33 mouse cellular contexts compared by ENCODE assay signal in genomic region chr15:99603216-99603615, GRCm38 (mm10). TPM values are rescaled to one million over a fixed set of nuclear protein-coding genes. Genes with fewer than 3 reads are reported as not detected.
DNase-seq lines count a peak whose midpoint lies in the region; ATAC-seq lines count a peak whose summit lies in the region.
"Had no signal": no experiment of that assay in that cellular context is flagged by ENCODE, and none has a peak within 500 bp of the region (broad histone marks: within the 10 kb centered on the region; RNA-seq: fewer than 3 reads in every experiment).

No protein-coding gene starts in this region.

- no peak overlapping the region for H3K4me2 ChIP-seq in embryonic facial prominence, embryonic 13.5 days
- H3K4me2 ChIP-seq in hindbrain, embryonic 12.5 days (replicated peaks): no peak overlapping the region
- no peak overlapping the region for H3K4me2 ChIP-seq in hindbrain, embryonic 16.5 days (ENCODE audit: low read length)
- peak overlapping the region; percentile 12; the same call in 1 of the 2 replicates for H3K4me2 ChIP-seq in neural tube, embryonic 12.5 days (replicated peaks)
- H3K4me2 ChIP-seq in neural tube, embryonic 15.5 days: no peak overlapping the region
- no peak overlapping the region for H3K4me2 ChIP-seq in neural tube, embryonic 14.5 days (ENCODE audit: low read depth, low read length)
- H3K4me2 ChIP-seq: midbrain, embryonic 13.5 days had no signal

- no peaks in the 10 kb centered on the region for H3K36me3 ChIP-seq in embryonic facial prominence, embryonic 13.5 days
- no peaks in the 10 kb centered on the region for H3K36me3 ChIP-seq in embryonic facial prominence, embryonic 10.5 days (replicated peaks)
- no peaks in the 10 kb centered on the region for H3K36me3 ChIP-seq in hindbrain, embryonic 12.5 days
- H3K36me3 ChIP-seq in hindbrain, embryonic 16.5 days (ENCODE audit: control insufficient read depth, insufficient read depth, low read length): no peaks in the 10 kb centered on the region
- no peaks in the 10 kb centered on the region for H3K36me3 ChIP-seq in neural tube, embryonic 12.5 days
- no peaks in the 10 kb centered on the region for H3K36me3 ChIP-seq in neural tube, embryonic 15.5 days
- H3K36me3 ChIP-seq in neural tube, embryonic 14.5 days (ENCODE audit: control insufficient read depth, insufficient read depth, low read length): no peaks in the 10 kb centered on the region
- H3K36me3 ChIP-seq: midbrain, embryonic 13.5 days had no signal

- H3K9ac ChIP-seq in embryonic facial prominence, embryonic 13.5 days: 0 out of 2 replicates have a peak overlapping the region, but pooled peaks have one; percentile 12
- no peak overlapping the region for H3K9ac ChIP-seq in hindbrain, embryonic 12.5 days
- no peak overlapping the region for H3K9ac ChIP-seq in hindbrain, embryonic 16.5 days (ENCODE audit: low read depth, low read length)
- H3K9ac ChIP-seq in neural tube, embryonic 12.5 days: no peak overlapping the region
- H3K9ac ChIP-seq in neural tube, embryonic 15.5 days (replicated peaks): no peak overlapping the region
- no peak overlapping the region for H3K9ac ChIP-seq in neural tube, embryonic 14.5 days (replicated peaks; ENCODE audit: low read depth, low read length)
- H3K9ac ChIP-seq: liver, embryonic 14.5 days; midbrain, embryonic 13.5 days had no signal

- no peak for DNase-seq in embryonic facial prominence, embryonic 10.5 days (ENCODE audit: low spot score)
- no peak for DNase-seq in layer of hippocampus, postnatal 14 days (ENCODE audit: low spot score in 2 of 2)
- DNase-seq: adrenal gland, postnatal 10 days; gastrocnemius, adult 2 months; gastrocnemius, postnatal 36 days; heart, adult 18-20 months; kidney, adult 9 months; kidney, postnatal 14 days; layer of hippocampus, adult 9-11 months; lung, adult 2 months; lung, postnatal 10 days; thymus, postnatal 14 days had no signal

- no peak for ATAC-seq in embryonic facial prominence, embryonic 13.5 days (ENCODE audit: insufficient number of reproducible peaks, insufficient read depth, low FRiP score, low TSS enrichment, low read depth)
- no peak for ATAC-seq in hindbrain, embryonic 12.5 days (ENCODE audit: low FRiP score)
- ATAC-seq in hindbrain, embryonic 16.5 days: no peak
- ATAC-seq in neural tube, embryonic 12.5 days (ENCODE audit: low FRiP score, low read depth): no peak
- no peak for ATAC-seq in neural tube, embryonic 15.5 days (ENCODE audit: low FRiP score)
- ATAC-seq in neural tube, embryonic 14.5 days (ENCODE audit: low read depth): no peak
- ATAC-seq: forebrain, embryonic 14.5 days; intestine, embryonic 16.5 days; midbrain, embryonic 13.5 days; Patski had no signal

- no peak overlapping the region; the same call in 1 of the 2 replicates for H3K27ac ChIP-seq in embryonic facial prominence, embryonic 13.5 days
- H3K27ac ChIP-seq in embryonic facial prominence, embryonic 10.5 days (replicated peaks): no peak overlapping the region
- H3K27ac ChIP-seq in hindbrain, embryonic 12.5 days: 0 out of 2 replicates have a peak overlapping the region, but pooled peaks have one; percentile 57
- H3K27ac ChIP-seq in hindbrain, embryonic 16.5 days (ENCODE audit: low read depth, low read length): no peak overlapping the region
- H3K27ac ChIP-seq in neural tube, embryonic 12.5 days: no peak overlapping the region
- H3K27ac ChIP-seq in neural tube, embryonic 15.5 days (replicated peaks): no peak overlapping the region
- peak overlapping the region; percentile 53 for H3K27ac ChIP-seq in neural tube, embryonic 14.5 days (ENCODE audit: low read depth, low read length)
- H3K27ac ChIP-seq: gastrocnemius, adult 2 months; liver, embryonic 14.5 days; macrophage had no signal

- 59% methylated on average over 7 of the region's 7 CpGs for WGBS in embryonic facial prominence, embryonic 13.5 days
- 76% methylated on average over 7 of the region's 7 CpGs for WGBS in embryonic facial prominence, embryonic 10.5 days
- 82% methylated on average over 7 of the region's 7 CpGs for WGBS in hindbrain, embryonic 12.5 days
- WGBS in hindbrain, embryonic 16.5 days: 81% methylated on average over 7 of the region's 7 CpGs
- WGBS in neural tube, embryonic 12.5 days: 87% methylated on average over 7 of the region's 7 CpGs
- 89% methylated on average over 7 of the region's 7 CpGs for WGBS in neural tube, embryonic 15.5 days
- 89% methylated on average over 7 of the region's 7 CpGs for WGBS in neural tube, embryonic 14.5 days

- H3K27me3 ChIP-seq in embryonic facial prominence, embryonic 13.5 days: peaks cover 87% of the 10 kb centered on the region
- peaks cover 92% of the 10 kb centered on the region for H3K27me3 ChIP-seq in embryonic facial prominence, embryonic 10.5 days (replicated peaks; ENCODE audit: low read depth, poor library complexity, severe bottlenecking)
- peaks cover 19% of the 10 kb centered on the region for H3K27me3 ChIP-seq in hindbrain, embryonic 12.5 days
- H3K27me3 ChIP-seq in hindbrain, embryonic 16.5 days (replicated peaks; ENCODE audit: control insufficient read depth, insufficient read depth, low read length): no peaks in the 10 kb centered on the region
- no peaks in the 10 kb centered on the region for H3K27me3 ChIP-seq in neural tube, embryonic 12.5 days (replicated peaks)
- H3K27me3 ChIP-seq in neural tube, embryonic 15.5 days (replicated peaks): no peaks in the 10 kb centered on the region
- no peaks in the 10 kb centered on the region; the same call in 1 of the 2 replicates for H3K27me3 ChIP-seq in neural tube, embryonic 14.5 days (ENCODE audit: control insufficient read depth, insufficient read depth, low read length)
- H3K27me3 ChIP-seq: Patski had no signal

- peaks cover 29% of the 10 kb centered on the region for H3K4me1 ChIP-seq in embryonic facial prominence, embryonic 13.5 days
- peaks cover 79% of the 10 kb centered on the region for H3K4me1 ChIP-seq in embryonic facial prominence, embryonic 10.5 days
- H3K4me1 ChIP-seq in hindbrain, embryonic 12.5 days: peaks cover 72% of the 10 kb centered on the region
- peaks cover 30% of the 10 kb centered on the region for H3K4me1 ChIP-seq in hindbrain, embryonic 16.5 days (ENCODE audit: control insufficient read depth, insufficient read depth, low read depth, low read length)
- peaks cover 59% of the 10 kb centered on the region for H3K4me1 ChIP-seq in neural tube, embryonic 12.5 days
- peaks cover 60% of the 10 kb centered on the region for H3K4me1 ChIP-seq in neural tube, embryonic 15.5 days
- peaks cover 13% of the 10 kb centered on the region for H3K4me1 ChIP-seq in neural tube, embryonic 14.5 days (ENCODE audit: control insufficient read depth, insufficient read depth, low read length)

- no peak overlapping the region for H3K4me3 ChIP-seq in embryonic facial prominence, embryonic 13.5 days
- no peak overlapping the region for H3K4me3 ChIP-seq in embryonic facial prominence, embryonic 10.5 days
- no peak overlapping the region for H3K4me3 ChIP-seq in hindbrain, embryonic 12.5 days
- no peak overlapping the region for H3K4me3 ChIP-seq in hindbrain, embryonic 16.5 days (ENCODE audit: low read length)
- H3K4me3 ChIP-seq in neural tube, embryonic 12.5 days: no peak overlapping the region
- H3K4me3 ChIP-seq in neural tube, embryonic 15.5 days (replicated peaks): no peak overlapping the region
- H3K4me3 ChIP-seq in neural tube, embryonic 14.5 days (ENCODE audit: low read depth, low read length): no peak overlapping the region
- H3K4me3 ChIP-seq: gastrocnemius, adult 2 months; midbrain, embryonic 13.5 days had no signal

- no peaks in the 10 kb centered on the region for H3K9me3 ChIP-seq in embryonic facial prominence, embryonic 13.5 days
- no peaks in the 10 kb centered on the region for H3K9me3 ChIP-seq in embryonic facial prominence, embryonic 10.5 days
- H3K9me3 ChIP-seq in hindbrain, embryonic 12.5 days (replicated peaks): no peaks in the 10 kb centered on the region
- no peaks in the 10 kb centered on the region for H3K9me3 ChIP-seq in hindbrain, embryonic 16.5 days (ENCODE audit: control insufficient read depth, low read length)
- H3K9me3 ChIP-seq in neural tube, embryonic 12.5 days: no peaks in the 10 kb centered on the region
- H3K9me3 ChIP-seq in neural tube, embryonic 15.5 days (replicated peaks): no peaks in the 10 kb centered on the region
- H3K9me3 ChIP-seq in neural tube, embryonic 14.5 days (ENCODE audit: control insufficient read depth, low read length): no peaks in the 10 kb centered on the region
- H3K9me3 ChIP-seq: midbrain, embryonic 13.5 days had no signal

RNA-seq across cellular contexts. Expression of gene Aqp6, which starts 2.0 kb away (rescaled TPM):
- polyA plus RNA-seq in embryonic facial prominence, embryonic 13.5 days (2015; fragmentation: Nextera tagmentation; extraction: Ambion mirVana): not detected in 2 replicates
- 0.10 TPM in 1 of 2 replicates, not detected in the other for polyA plus RNA-seq in embryonic facial prominence, embryonic 10.5 days (2016; fragmentation: Nextera tagmentation; extraction: Ambion mirVana)
- polyA plus RNA-seq in hindbrain, embryonic 12.5 days (2016; fragmentation: Nextera tagmentation; extraction: Ambion mirVana): 1.3 and 2.8 TPM in 2 replicates
- 0.68 and 0.70 TPM in 2 replicates for polyA plus RNA-seq in hindbrain, embryonic 16.5 days (2015; fragmentation: Nextera tagmentation; extraction: Ambion mirVana)
- 0.60 and 1.1 TPM in 2 replicates for polyA plus RNA-seq in neural tube, embryonic 12.5 days (2016; fragmentation: Nextera tagmentation; extraction: Ambion mirVana)
- polyA plus RNA-seq in neural tube, embryonic 15.5 days (2015; fragmentation: Nextera tagmentation; extraction: Ambion mirVana): 0.64 and 0.72 TPM in 2 replicates
- polyA plus RNA-seq in neural tube, embryonic 14.5 days (2014; fragmentation: Nextera tagmentation; extraction: Ambion mirVana): 1.4 and 1.6 TPM in 2 replicates
- total RNA-seq in layer of hippocampus, postnatal 14 days (2021): under 1 TPM; 0.19 to 0.37 TPM
- total RNA-seq: adrenal gland, postnatal 10 days; gastrocnemius, adult 2 months; gastrocnemius, postnatal 36 days; heart, postnatal 25 days; megakaryocyte-erythroid progenitor cell, adult 5-6 weeks; MEL had no signal
- polyA plus RNA-seq: embryonic facial prominence, embryonic 11.5 days; heart, embryonic 14.5 days; intestine, embryonic 16.5 days; liver, embryonic 14.5 days; lung, adult 2 months; macrophage; Patski had no signal

RNA-seq across cellular contexts. Expression of gene Aqp5, which starts 12.6 kb away (rescaled TPM):
- 0.24 and 1.2 TPM in 2 replicates for polyA plus RNA-seq in embryonic facial prominence, embryonic 13.5 days (2015; fragmentation: Nextera tagmentation; extraction: Ambion mirVana)
- 0.10 TPM in 1 of 2 replicates, not detected in the other for polyA plus RNA-seq in embryonic facial prominence, embryonic 10.5 days (2016; fragmentation: Nextera tagmentation; extraction: Ambion mirVana)
- 2.4 and 2.7 TPM in 2 replicates for polyA plus RNA-seq in hindbrain, embryonic 12.5 days (2016; fragmentation: Nextera tagmentation; extraction: Ambion mirVana)
- 0.70 and 0.95 TPM in 2 replicates for polyA plus RNA-seq in hindbrain, embryonic 16.5 days (2015; fragmentation: Nextera tagmentation; extraction: Ambion mirVana)
- 2.3 and 2.9 TPM in 2 replicates for polyA plus RNA-seq in neural tube, embryonic 12.5 days (2016; fragmentation: Nextera tagmentation; extraction: Ambion mirVana)
- 1.00 and 3.7 TPM in 2 replicates for polyA plus RNA-seq in neural tube, embryonic 15.5 days (2015; fragmentation: Nextera tagmentation; extraction: Ambion mirVana)
- polyA plus RNA-seq in neural tube, embryonic 14.5 days (2014; fragmentation: Nextera tagmentation; extraction: Ambion mirVana): 1.4 and 2.1 TPM in 2 replicates
- not detected for total RNA-seq in layer of hippocampus, postnatal 14 days (2021)
- total RNA-seq: gastrocnemius, adult 2 months; gastrocnemius, postnatal 36 days; megakaryocyte-erythroid progenitor cell, adult 5-6 weeks; MEL had no signal
- polyA plus RNA-seq: embryonic facial prominence, embryonic 11.5 days; macrophage had no signal

RNA-seq across cellular contexts. Expression of gene Aqp2, which starts 24.4 kb away (rescaled TPM):
- polyA plus RNA-seq in embryonic facial prominence, embryonic 13.5 days (2015; fragmentation: Nextera tagmentation; extraction: Ambion mirVana): not detected in 2 replicates
- not detected in 2 replicates for polyA plus RNA-seq in embryonic facial prominence, embryonic 10.5 days (2016; fragmentation: Nextera tagmentation; extraction: Ambion mirVana)
- not detected in 2 replicates for polyA plus RNA-seq in hindbrain, embryonic 12.5 days (2016; fragmentation: Nextera tagmentation; extraction: Ambion mirVana)
- polyA plus RNA-seq in hindbrain, embryonic 16.5 days (2015; fragmentation: Nextera tagmentation; extraction: Ambion mirVana): 0.11 TPM in 1 of 2 replicates, not detected in the other
- polyA plus RNA-seq in neural tube, embryonic 12.5 days (2016; fragmentation: Nextera tagmentation; extraction: Ambion mirVana): not detected in 2 replicates
- polyA plus RNA-seq in neural tube, embryonic 15.5 days (2015; fragmentation: Nextera tagmentation; extraction: Ambion mirVana): not detected in 2 replicates
- not detected in 2 replicates for polyA plus RNA-seq in neural tube, embryonic 14.5 days (2014; fragmentation: Nextera tagmentation; extraction: Ambion mirVana)
- not detected for total RNA-seq in layer of hippocampus, postnatal 14 days (2021)
- total RNA-seq: gastrocnemius, adult 2 months; gastrocnemius, postnatal 36 days; heart, adult 18-20 months; heart, postnatal 25 days; left cerebral cortex, adult 18-20 months; left cerebral cortex, postnatal 25 days; megakaryocyte-erythroid progenitor cell, adult 5-6 weeks; MEL had no signal
- polyA plus RNA-seq: embryonic facial prominence, embryonic 11.5 days; forebrain, embryonic 14.5 days; heart, embryonic 14.5 days; intestine, embryonic 16.5 days; limb, embryonic 14.5 days; liver, embryonic 14.5 days; macrophage; midbrain, embryonic 13.5 days; Patski; urinary bladder, adult 2 months had no signal

RNA-seq across cellular contexts. Expression of gene Racgap1, which starts 48.2 kb away (rescaled TPM):
- 131 and 132 TPM in 2 replicates for polyA plus RNA-seq in embryonic facial prominence, embryonic 13.5 days (2015; fragmentation: Nextera tagmentation; extraction: Ambion mirVana)
- polyA plus RNA-seq in embryonic facial prominence, embryonic 10.5 days (2016; fragmentation: Nextera tagmentation; extraction: Ambion mirVana): 146 TPM in 2 replicates
- 177 and 185 TPM in 2 replicates for polyA plus RNA-seq in hindbrain, embryonic 12.5 days (2016; fragmentation: Nextera tagmentation; extraction: Ambion mirVana)
- polyA plus RNA-seq in hindbrain, embryonic 16.5 days (2015; fragmentation: Nextera tagmentation; extraction: Ambion mirVana): 56.7 and 64.6 TPM in 2 replicates
- 207 and 218 TPM in 2 replicates for polyA plus RNA-seq in neural tube, embryonic 12.5 days (2016; fragmentation: Nextera tagmentation; extraction: Ambion mirVana)
- polyA plus RNA-seq in neural tube, embryonic 15.5 days (2015; fragmentation: Nextera tagmentation; extraction: Ambion mirVana): 59.4 and 84.9 TPM in 2 replicates
- polyA plus RNA-seq in neural tube, embryonic 14.5 days (2014; fragmentation: Nextera tagmentation; extraction: Ambion mirVana): 45.9 and 65.6 TPM in 2 replicates
- 1 to 10 TPM; 7.6 to 8.7 TPM for total RNA-seq in layer of hippocampus, postnatal 14 days (2021)

Comparison
In these comparisons a context has a peak if more than half of its experiments do, and no peak if none do; other contexts are left out.
1. H3K27ac ChIP-seq: peak in hindbrain, embryonic 12.5 days (single experiment) and neural tube, embryonic 14.5 days (single experiment); none in embryonic facial prominence, embryonic 13.5 days (single experiment), embryonic facial prominence, embryonic 10.5 days (single experiment), hindbrain, embryonic 16.5 days (single experiment), neural tube, embryonic 12.5 days (single experiment) and neural tube, embryonic 15.5 days (single experiment).